Comparison of ENCODE assay signal across 21 mouse cellular contexts in genomic region chr10:70018691-70019090, GRCm38 (mm10).
DNase-seq lines count a peak whose midpoint lies in the region; ATAC-seq and TF ChIP-seq lines count a peak whose summit lies in the region.
"Had no signal": no experiment of that assay in that cellular context is flagged by ENCODE, and none has a peak within 500 bp of the region (broad histone marks: within the 10 kb centered on the region; RNA-seq: fewer than 3 reads in every experiment).

No protein-coding gene starts in this region.

- ATAC-seq in cerebellum, adult (ENCODE audit: insufficient number of reproducible peaks, low FRiP score, low TSS enrichment) = peak; percentile 93
- ATAC-seq in frontal cortex, adult (ENCODE audit: low TSS enrichment) = no peak
- no peak for ATAC-seq in midbrain, embryonic 15.5 days (replicated peaks)
- ATAC-seq: CD4-positive, CD25-positive, alpha-beta regulatory T cell, adult 4 months; forebrain, embryonic 16.5 days; hindbrain, postnatal 0 days had no signal

- no peak overlapping the region for H3K4me2 ChIP-seq in midbrain, embryonic 15.5 days
- H3K4me2 ChIP-seq: embryonic facial prominence, embryonic 13.5 days; forebrain, embryonic 12.5 days; hindbrain, embryonic 12.5 days had no signal

- no peak for TF ChIP-seq CTCF in layer of hippocampus, adult 2 months (conservative IDR thresholded peaks at IDR 0.05)

- H3K36me3 ChIP-seq in midbrain, embryonic 15.5 days (replicated peaks) = peaks cover 29% of the 10 kb centered on the region
- H3K36me3 ChIP-seq: G1E had no signal

- no peak overlapping the region for H3K4me3 ChIP-seq in layer of hippocampus, adult 2 months
- H3K4me3 ChIP-seq in midbrain, embryonic 15.5 days = no peak overlapping the region
- H3K4me3 ChIP-seq: embryonic facial prominence, embryonic 13.5 days; forebrain, embryonic 12.5 days; heart, embryonic 10.5 days; hindbrain, embryonic 12.5 days had no signal

- H3K27ac ChIP-seq in layer of hippocampus, adult 2 months = no peak overlapping the region
- no peak overlapping the region for H3K27ac ChIP-seq in midbrain, embryonic 15.5 days
- H3K27ac ChIP-seq: embryonic facial prominence, embryonic 13.5 days; forebrain, embryonic 12.5 days; heart, embryonic 10.5 days; hindbrain, embryonic 12.5 days; hindbrain, postnatal 0 days had no signal

- no peaks in the 10 kb centered on the region for H3K27me3 ChIP-seq in midbrain, embryonic 15.5 days (replicated peaks)
- H3K27me3 ChIP-seq: embryonic facial prominence, embryonic 13.5 days; forebrain, embryonic 12.5 days; hindbrain, embryonic 12.5 days had no signal

- DNase-seq in cerebellum, postnatal 4 days (ENCODE audit: low spot score in 2 of 2) = no peak
- DNase-seq in cerebellum, adult 11-12 months = peak; percentile 55
- DNase-seq in cerebellum, adult 9-10 months = peak; percentile 81
- DNase-seq in cerebellum, postnatal 25 days = peak; percentile 43 to 50
- no peak for DNase-seq in layer of hippocampus, adult 2 months (ENCODE audit: low spot score in 2 of 2)
- DNase-seq: adrenal gland, adult 8-10 months; B cell, adult 2 months; gastrocnemius, postnatal 14 days; heart, postnatal 4 days; kidney, adult 18-20 months had no signal

- 87% methylated on average over 2 of the region's 2 CpGs for WGBS in midbrain, embryonic 15.5 days

- no peak overlapping the region for H3K9ac ChIP-seq in midbrain, embryonic 15.5 days
- H3K9ac ChIP-seq: embryonic facial prominence, embryonic 13.5 days; forebrain, embryonic 12.5 days; hindbrain, embryonic 12.5 days had no signal

- H3K9me3 ChIP-seq in midbrain, embryonic 15.5 days = no peaks in the 10 kb centered on the region
- H3K9me3 ChIP-seq: embryonic facial prominence, embryonic 13.5 days; forebrain, embryonic 12.5 days; heart, embryonic 10.5 days; hindbrain, embryonic 12.5 days had no signal

- no peaks in the 10 kb centered on the region for H3K4me1 ChIP-seq in midbrain, embryonic 15.5 days
- H3K4me1 ChIP-seq: embryonic facial prominence, embryonic 13.5 days; forebrain, embryonic 12.5 days; heart, embryonic 10.5 days; hindbrain, embryonic 12.5 days had no signal

Comparison
In these comparisons a context has a peak if more than half of its experiments do, and no peak if none do; other contexts are left out.
1. DNase-seq: peak in cerebellum, adult 11-12 months (single experiment), cerebellum, adult 9-10 months (single experiment) and cerebellum, postnatal 25 days (2 of 2); none in cerebellum, postnatal 4 days (0 of 2) and layer of hippocampus, adult 2 months (0 of 2).